Mouse (Mus musculus) midbrain, embryonic 12.5 days (tissue): ENCODE results near the gene Upk3b. TPM values are rescaled to one million over a fixed set of nuclear protein-coding genes. Genes with fewer than 3 reads are reported as not detected.
A peak's percentile ranks its signal among the peaks of the same experiment; 100 is the strongest.
"Not testable (repeated sequence)": the region's sequence is repeated elsewhere in the genome, so short reads cannot be mapped to it uniquely, and the experiment has no call there.

ENCODE experiments used
- ATAC-seq: fragments of 200-750 bp; cut with Nextera tagmentation; 2 replicates; pipeline ENCODE4 v1.8.0; 2017; ENCODE audit warnings: low read depth, moderate TSS enrichment, moderate library complexity; ENCODE audit not compliant: low FRiP score
- H3K27ac ChIP-seq: fragments of 300-500 bp; sonication (generic); replicated peaks from 2 replicates; pipeline ENCODE4 v1.5.1; 2016; ENCODE audit warnings: mild to moderate bottlenecking
- H3K27me3 ChIP-seq: fragments of 300-500 bp; sonication (generic); 2 replicates; pipeline ENCODE4 v1.6.1; 2016; ENCODE audit warnings: mild to moderate bottlenecking
- H3K36me3 ChIP-seq: fragments of 300-500 bp; sonication (generic); 2 replicates; pipeline ENCODE4 v1.6.1; 2016
- H3K4me1 ChIP-seq: fragments of 300-500 bp; sonication (generic); 2 replicates; pipeline ENCODE4 v1.6.1; 2016
- H3K4me2 ChIP-seq: fragments of 300-500 bp; sonication (generic); replicated peaks from 2 replicates; pipeline ENCODE4 v1.6.1; 2016; ENCODE audit warnings: mild to moderate bottlenecking, moderate library complexity
- H3K4me3 ChIP-seq: fragments of 300-500 bp; sonication (generic); 2 replicates; pipeline ENCODE4 v1.5.1; 2016; ENCODE audit warnings: mild to moderate bottlenecking
- H3K9ac ChIP-seq: fragments of 300-500 bp; sonication (generic); replicated peaks from 2 replicates; pipeline ENCODE4 v1.6.1; 2016; ENCODE audit warnings: mild to moderate bottlenecking, moderate library complexity
- H3K9me3 ChIP-seq: fragments of 300-500 bp; sonication (generic); 2 replicates; pipeline ENCODE4 v1.6.1; 2016; ENCODE audit warnings: mild to moderate bottlenecking
- WGBS: fragments of 180-500 bp; shearing (Covaris S2); methylation state at CpG from one replicate; pipeline ENCODE4 v1.1.7; 2016; 5-methylcytosine and 5-hydroxymethylcytosine counted together
- polyA plus RNA-seq: library from polyadenylated mRNA; unstranded; fragments of >200 nt; fragmentation: Nextera tagmentation; extraction: Ambion mirVana; gene quantifications from 2 replicates; pipeline ENCODE4 v1.2.1, GENCODE M21; 2016

Upk3b gene
- polyA plus RNA-seq, 1 experiment from 2014 or later = 0.06 TPM

GRCm38 (mm10) chr5:136040210-136040609 lies 1.9 kb downstream of the Upk3b start:
- Histone ChIP-seq H3K27me3 (no peaks in the 10 kb centered on the region), H3K4me3 (no peak overlapping the region), H3K9ac (no peak overlapping the region), H3K36me3 (no peaks in the 10 kb centered on the region), H3K4me1 (no peaks in the 10 kb centered on the region), H3K9me3 (no peaks in the 10 kb centered on the region), H3K4me2 (no peak overlapping the region), H3K27ac (no peak overlapping the region)
- no peak for ATAC-seq
- 39% methylated on average over 5 of the region's 5 CpGs for WGBS

- Histone ChIP-seq H3K36me3 (no peaks in the 10 kb centered on the region), H3K4me2 (no peak overlapping the region), H3K4me3 (no peak overlapping the region), H3K27ac (no peak overlapping the region), H3K9ac (no peak overlapping the region), H3K4me1 (no peaks in the 10 kb centered on the region), H3K9me3 (no peaks in the 10 kb centered on the region), H3K27me3 (no peaks in the 10 kb centered on the region)
- no peak for ATAC-seq
- 36% methylated on average over 2 of the region's 2 CpGs for WGBS
Observed at GRCm38 (mm10) chr5:136041260-136041659, 3.0 kb downstream of the Upk3b start.

- Histone ChIP-seq H3K4me1 (no peaks in the 10 kb centered on the region), H3K4me2 (no peak overlapping the region), H3K36me3 (no peaks in the 10 kb centered on the region), H3K9me3 (no peaks in the 10 kb centered on the region), H3K27ac (no peak overlapping the region), H3K9ac (no peak overlapping the region), H3K27me3 (no peaks in the 10 kb centered on the region), H3K4me3 (no peak overlapping the region)
- ATAC-seq = no peak
- WGBS = 92% methylated on average over 8 of the region's 8 CpGs
Observed at GRCm38 (mm10) chr5:136041666-136042065, 3.4 kb downstream of the Upk3b start.

GRCm38 (mm10) chr5:136044865-136045264 lies 6.6 kb downstream of the Upk3b start:
- H3K4me2 ChIP-seq = no peak overlapping the region
- H3K9me3 ChIP-seq = no peaks in the 10 kb centered on the region
- WGBS = 72% methylated on average over 13 of the region's 13 CpGs
- no peak overlapping the region for H3K9ac ChIP-seq
- no peaks in the 10 kb centered on the region for H3K36me3 ChIP-seq
- no peak overlapping the region for H3K4me3 ChIP-seq
- H3K27ac ChIP-seq = no peak overlapping the region
- no peaks in the 10 kb centered on the region for H3K27me3 ChIP-seq
- no peak for ATAC-seq
- no peaks in the 10 kb centered on the region for H3K4me1 ChIP-seq

- H3K9ac ChIP-seq = no peak overlapping the region
- ATAC-seq = no peak
- no peaks in the 10 kb centered on the region for H3K36me3 ChIP-seq
- no peak overlapping the region for H3K4me3 ChIP-seq
- no peak overlapping the region for H3K27ac ChIP-seq
- H3K4me2 ChIP-seq = no peak overlapping the region
- H3K27me3 ChIP-seq = no peaks in the 10 kb centered on the region
- H3K4me1 ChIP-seq = no peaks in the 10 kb centered on the region
- H3K9me3 ChIP-seq = no peaks in the 10 kb centered on the region
- 44% methylated on average over 9 of the region's 9 CpGs for WGBS
Observed at GRCm38 (mm10) chr5:136045408-136045807, 7.1 kb downstream of the Upk3b start.

- Histone ChIP-seq H3K4me3 (no peak overlapping the region), H3K27me3 (no peaks in the 10 kb centered on the region), H3K36me3 (no peaks in the 10 kb centered on the region), H3K9ac (no peak overlapping the region), H3K4me2 (no peak overlapping the region), H3K9me3 (no peaks in the 10 kb centered on the region), H3K4me1 (no peaks in the 10 kb centered on the region), H3K27ac (no peak overlapping the region)
- no peak for ATAC-seq
- WGBS = 5% methylated on average over 10 of the region's 10 CpGs
Observed at GRCm38 (mm10) chr5:136045987-136046386, 7.7 kb downstream of the Upk3b start.

- H3K9ac ChIP-seq, H3K36me3 ChIP-seq, H3K27me3 ChIP-seq, H3K4me3 ChIP-seq, H3K4me2 ChIP-seq, H3K27ac ChIP-seq, H3K9me3 ChIP-seq, ATAC-seq: not testable (repeated sequence)
- peaks cover 12% of the 10 kb centered on the region for H3K4me1 ChIP-seq
Observed at GRCm38 (mm10) chr5:136048541-136048940, 10.2 kb downstream of the Upk3b start.

- Histone ChIP-seq H3K9me3 (no peaks in the 10 kb centered on the region), H3K27ac (no peak overlapping the region), H3K4me2 (no peak overlapping the region), H3K27me3 (no peaks in the 10 kb centered on the region), H3K4me1 (peaks cover 12% of the 10 kb centered on the region), H3K36me3 (no peaks in the 10 kb centered on the region), H3K9ac (no peak overlapping the region), H3K4me3 (no peak overlapping the region)
- no peak for ATAC-seq
- WGBS = 87% methylated on average over 6 of the region's 6 CpGs
Observed at GRCm38 (mm10) chr5:136049926-136050325, 11.6 kb downstream of the Upk3b start.

GRCm38 (mm10) chr5:136051231-136052085 lies 13.2 kb downstream of the Upk3b start:
- Histone ChIP-seq H3K27me3 (no peaks in the 10 kb centered on the region), H3K9ac (no peak overlapping the region), H3K4me1 (peaks cover 12% of the 10 kb centered on the region), H3K36me3 (no peaks in the 10 kb centered on the region), H3K4me2 (no peak overlapping the region), H3K9me3 (no peaks in the 10 kb centered on the region), H3K4me3 (no peak overlapping the region), H3K27ac (peak overlapping the region; percentile 55)
- 7% methylated on average over 10 of the region's 10 CpGs for WGBS
- ATAC-seq = peak; percentile 49

GRCm38 (mm10) chr5:136052861-136053655 lies 14.8 kb downstream of the Upk3b start:
- 82% methylated on average over 8 of the region's 8 CpGs for WGBS
- Histone ChIP-seq H3K27ac (no peak overlapping the region), H3K4me1 (peaks cover 12% of the 10 kb centered on the region)

GRCm38 (mm10) chr5:136054301-136055077 lies 16.2 kb downstream of the Upk3b start, which contains the start of gene Upk3bl:
Gene Upk3bl, plus strand, starts transcription at chr5:136054492.
- H3K4me2 ChIP-seq = no peak within 1 kb of the TSS
- no peak for ATAC-seq
- H3K9me3 ChIP-seq = no peaks in the 10 kb centered on the region
- H3K9ac ChIP-seq = no peak within 1 kb of the TSS
- no peak within 1 kb of the TSS for H3K4me3 ChIP-seq
- WGBS = 93% methylated on average over 11 of the region's 11 CpGs
- peaks cover 4% of the 10 kb centered on the region; the same call in 1 of the 2 replicates for H3K27me3 ChIP-seq
- H3K27ac ChIP-seq = no peak within 1 kb of the TSS
- H3K36me3 ChIP-seq = no peaks in the 10 kb centered on the region
- H3K4me1 ChIP-seq = peaks cover 12% of the 10 kb centered on the region

More at GRCm38 (mm10) chr5:136052861-136053655, 14.8 kb downstream of the Upk3b start:
- Histone ChIP-seq H3K36me3 (no peaks in the 10 kb centered on the region), H3K4me2 (no peak overlapping the region), H3K9me3 (no peaks in the 10 kb centered on the region), H3K9ac (no peak overlapping the region), H3K4me3 (no peak overlapping the region), H3K27me3 (0 out of 2 replicates have a peak, but pooled peaks cover 3% of the 10 kb centered on the region)
- no peak for ATAC-seq
